Mouse (Mus musculus): ENCODE measurements around the gene Rab21.

DNA sequence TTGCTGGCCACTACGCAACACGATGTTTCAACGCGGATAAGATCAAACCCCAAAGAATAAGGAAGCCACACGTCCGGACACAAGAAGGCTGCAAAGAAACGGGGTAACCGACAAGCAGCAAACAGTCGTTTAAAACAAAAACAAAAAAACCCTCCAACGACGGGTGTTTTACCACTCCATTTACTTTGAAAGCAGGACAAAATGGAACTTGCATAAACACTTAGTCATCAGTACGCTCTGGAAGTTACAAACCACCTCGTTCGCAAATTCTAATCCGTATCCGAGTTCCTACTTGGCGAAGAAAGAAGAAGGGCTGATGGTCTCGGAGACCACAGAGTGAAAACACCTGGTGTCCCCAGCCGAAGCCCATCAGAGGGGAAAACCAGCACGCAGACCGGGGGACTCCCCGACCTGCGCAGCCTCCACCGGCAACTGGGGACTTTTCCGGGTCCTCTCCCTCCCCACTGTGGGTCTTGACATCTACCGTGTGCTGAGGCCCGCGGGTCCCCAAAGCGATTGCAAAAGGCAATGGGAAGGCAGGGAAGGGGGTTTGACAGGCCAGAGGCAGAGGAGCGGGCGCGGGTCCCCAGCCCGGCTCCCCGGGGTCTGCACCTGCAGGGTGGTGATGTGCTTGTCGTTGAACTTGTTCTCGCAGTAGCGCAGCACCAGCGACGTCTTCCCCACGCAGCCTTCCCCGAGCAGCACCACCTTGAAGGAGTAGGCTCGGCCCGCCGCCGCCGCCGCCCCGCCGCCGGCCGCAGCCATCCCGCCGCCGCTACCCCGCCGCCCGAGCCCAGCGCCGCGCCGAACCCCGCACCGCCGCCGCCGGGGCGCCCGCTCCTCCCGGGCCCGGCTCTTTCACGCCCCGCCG is 577 bp downstream of the Rab21 start:
- TF ChIP-seq POLR2A (IDR thresholded peaks at IDR 0.05; ENCODE audit: borderline replicate concordance, extremely low read depth, insufficient read depth, insufficient read length, poor library complexity, severe bottlenecking) (no peak), CTCF (IDR thresholded peaks at IDR 0.05; ENCODE audit: borderline replicate concordance, extremely low read depth, insufficient read depth, insufficient read length) (no peak)

All from brain, embryonic 14.5 days (tissue).